Mouse (Mus musculus): ENCODE results near the gene Il25.

The Il25 gene

GRCm38 (mm10) chr14:54932645-54933150 lies at the start of gene Il25:
Gene Il25, plus strand, starts transcription at chr14:54932695.
- no peak for DNase-seq (ENCODE audit: low read depth, low spot score)

- DNase-seq (ENCODE audit: low read depth, low spot score), result peak; percentile 82
Observed at GRCm38 (mm10) chr14:54883154-54884021, 49.1 kb upstream of the Il25 start, which contains the start of the genes Bcl2l2 and Gm20521. Gene Bcl2l2, plus strand, starts transcription at chr14:54883377. Gene Gm20521, plus strand, starts transcription at chr14:54883441.

- no peak for DNase-seq (ENCODE audit: low read depth, low spot score)
Observed at GRCm38 (mm10) chr14:54884022-54884712, 48.3 kb upstream of the Il25 start.

GRCm38 (mm10) chr14:54885309-54885708 lies 47.2 kb upstream of the Il25 start:
- no peak for DNase-seq (ENCODE audit: low read depth, low spot score)

GRCm38 (mm10) chr14:54892200-54892599 lies 40.3 kb upstream of the Il25 start, which contains the start of gene Pabpn1:
Gene Pabpn1, plus strand, starts transcription at chr14:54892500.
- no peak for DNase-seq (ENCODE audit: low read depth, low spot score)

GRCm38 (mm10) chr14:54893651-54894181 lies 38.8 kb upstream of the Il25 start:
- peak; percentile 99 for DNase-seq (ENCODE audit: low read depth, low spot score)

- no peak for DNase-seq (ENCODE audit: low read depth, low spot score)
Observed at GRCm38 (mm10) chr14:54894296-54895151, 38.0 kb upstream of the Il25 start.

- DNase-seq (ENCODE audit: low read depth, low spot score), result no peak
Observed at GRCm38 (mm10) chr14:54897445-54897844, 35.0 kb upstream of the Il25 start.

- DNase-seq (ENCODE audit: low read depth, low spot score), result peak; percentile 73
Observed at GRCm38 (mm10) chr14:54900383-54900782, 32.1 kb upstream of the Il25 start.

- no peak for DNase-seq (ENCODE audit: low read depth, low spot score)
Observed at GRCm38 (mm10) chr14:54903641-54904040, 28.9 kb upstream of the Il25 start.

- no peak for DNase-seq (ENCODE audit: low read depth, low spot score)
Observed at GRCm38 (mm10) chr14:54908682-54909081, 23.8 kb upstream of the Il25 start.

GRCm38 (mm10) chr14:54912109-54912850 lies 20.2 kb upstream of the Il25 start:
- no peak for DNase-seq (ENCODE audit: low read depth, low spot score)

- DNase-seq (ENCODE audit: low read depth, low spot score), result peak; percentile 40
Observed at GRCm38 (mm10) chr14:54912886-54913285, 19.6 kb upstream of the Il25 start, which contains the start of gene Slc22a17. Gene Slc22a17, minus strand, starts transcription at chr14:54913132.

- no peak for DNase-seq (ENCODE audit: low read depth, low spot score)
Observed at GRCm38 (mm10) chr14:54913343-54913742, 19.2 kb upstream of the Il25 start.

GRCm38 (mm10) chr14:54920076-54920685 lies 12.3 kb upstream of the Il25 start:
- no peak for DNase-seq (ENCODE audit: low read depth, low spot score)

- DNase-seq (ENCODE audit: low read depth, low spot score), result peak; percentile 77
Observed at GRCm38 (mm10) chr14:54924641-54925348, 7.7 kb upstream of the Il25 start.

- peak; percentile 58 for DNase-seq (ENCODE audit: low read depth, low spot score)
Observed at GRCm38 (mm10) chr14:54925349-54926342, 6.8 kb upstream of the Il25 start, which contains the start of gene Efs. Gene Efs, minus strand, starts transcription at chr14:54926126.

All from skeletal muscle tissue, adult 2 months (tissue).